Mouse (Mus musculus): ENCODE results near the gene Copg2.
"Not testable (repeated sequence)": the region's sequence is repeated elsewhere in the genome, so short reads cannot be mapped to it uniquely, and the experiment has no call there.

Gene Copg2

DNA sequence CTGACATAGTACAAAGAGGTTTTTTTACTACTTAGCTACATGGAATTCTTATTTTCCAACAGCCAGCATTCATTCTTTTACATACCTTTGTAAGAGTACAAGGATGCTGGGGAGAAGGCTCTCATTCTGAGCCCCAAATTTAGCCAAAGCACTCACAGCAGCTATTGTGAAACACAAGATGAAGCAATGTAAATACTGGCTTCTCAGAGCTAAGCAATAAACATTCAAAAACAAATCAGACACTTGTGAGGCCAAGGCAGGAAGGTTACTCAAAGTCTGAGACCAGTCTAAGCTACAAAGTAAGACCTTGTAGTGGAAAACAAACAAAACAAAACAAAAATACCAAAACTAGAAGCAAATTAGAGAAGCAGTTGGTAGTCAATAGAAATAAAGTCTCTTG, 83.0 kb downstream of the Copg2 start:
- DNase-seq (ENCODE audit: low spot score) = no peak

DNA sequence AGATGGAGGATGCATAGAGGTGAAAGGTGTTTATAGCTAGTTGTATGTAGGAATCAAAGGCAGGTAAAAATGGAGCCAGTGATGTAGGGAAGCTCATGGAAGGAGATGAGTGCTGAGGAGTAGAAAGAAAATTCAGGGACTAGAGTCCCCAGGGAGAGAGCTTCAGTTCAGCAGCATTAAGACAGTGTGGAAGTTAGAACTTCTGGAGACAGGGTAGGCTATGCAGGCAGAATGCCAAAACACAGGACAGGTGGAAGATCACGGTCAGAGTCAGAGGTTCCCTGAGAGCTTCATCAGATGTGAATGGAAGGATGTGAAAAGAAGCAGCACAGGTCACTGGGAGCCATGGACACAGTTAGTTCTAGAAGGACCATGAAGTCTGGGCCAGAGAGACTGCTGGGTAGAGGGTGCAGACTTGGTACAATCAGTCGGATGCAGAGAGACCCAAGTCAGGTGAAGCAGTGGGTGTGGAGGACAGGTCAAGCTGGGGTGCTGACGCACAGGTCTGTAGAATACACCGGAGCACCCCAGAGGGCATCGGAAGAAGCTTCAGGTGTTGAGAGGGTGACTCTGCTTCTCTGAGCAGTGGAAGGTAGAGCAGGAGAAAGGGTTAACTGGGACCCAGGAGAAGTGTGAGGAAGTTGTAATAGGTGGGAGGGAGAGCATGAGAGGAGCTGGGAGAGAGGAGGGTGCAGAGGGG, 91.4 kb downstream of the Copg2 start:
- no peak for DNase-seq (ENCODE audit: low spot score)

DNA sequence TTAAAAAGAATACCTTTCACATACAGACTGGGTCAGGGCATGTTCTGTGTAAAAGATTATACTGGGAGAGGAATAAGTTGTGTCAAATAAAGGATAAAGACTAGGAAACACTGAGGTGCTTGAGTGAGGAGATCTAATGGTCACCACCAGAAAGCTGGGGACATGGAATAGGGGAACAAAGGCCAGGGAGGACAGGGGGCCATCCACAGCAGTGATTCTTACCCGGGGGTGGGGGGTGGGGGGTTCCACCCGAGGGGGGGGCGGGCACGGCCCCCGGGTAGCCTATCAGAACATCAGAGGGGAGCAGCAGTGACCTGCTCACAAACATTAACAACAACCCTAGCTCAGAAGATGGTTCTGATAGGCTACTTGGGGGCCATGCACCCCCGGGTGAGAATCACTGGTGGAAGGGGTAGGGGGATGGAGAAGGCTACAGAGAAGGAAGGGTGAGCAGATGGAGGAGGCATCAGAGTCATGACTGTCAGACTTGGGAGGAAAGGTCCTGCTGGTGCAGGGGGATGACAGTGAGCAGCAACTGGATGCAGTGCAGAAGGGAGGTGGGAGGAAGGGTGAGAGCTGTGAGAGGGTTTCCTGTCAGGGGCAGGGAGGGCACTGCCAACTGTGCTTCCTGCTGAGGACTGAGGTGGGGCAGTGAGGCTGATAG, 92.1 kb downstream of the Copg2 start:
- DNase-seq (ENCODE audit: low spot score) = peak; percentile 55

DNA sequence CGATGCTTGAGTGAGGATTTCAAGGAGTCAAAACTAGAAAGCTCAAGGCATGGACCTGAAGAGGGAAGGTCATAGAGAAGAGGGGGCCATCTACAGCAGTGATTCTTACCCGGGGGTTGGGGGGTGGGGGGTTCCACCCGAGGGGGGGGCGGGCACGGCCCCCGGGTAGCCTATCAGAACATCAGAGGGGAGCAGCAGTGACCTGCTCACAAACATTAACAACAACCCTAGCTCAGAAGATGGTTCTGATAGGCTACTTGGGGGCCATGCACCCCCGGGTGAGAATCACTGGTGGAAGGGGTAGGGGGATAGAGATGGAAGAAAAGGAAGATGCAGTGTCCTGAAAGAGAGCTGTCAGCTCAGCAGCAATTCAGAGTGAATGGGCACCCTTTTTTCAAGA, 93.7 kb downstream of the Copg2 start:
- not testable (repeated sequence) for DNase-seq (ENCODE audit: low spot score)

DNA sequence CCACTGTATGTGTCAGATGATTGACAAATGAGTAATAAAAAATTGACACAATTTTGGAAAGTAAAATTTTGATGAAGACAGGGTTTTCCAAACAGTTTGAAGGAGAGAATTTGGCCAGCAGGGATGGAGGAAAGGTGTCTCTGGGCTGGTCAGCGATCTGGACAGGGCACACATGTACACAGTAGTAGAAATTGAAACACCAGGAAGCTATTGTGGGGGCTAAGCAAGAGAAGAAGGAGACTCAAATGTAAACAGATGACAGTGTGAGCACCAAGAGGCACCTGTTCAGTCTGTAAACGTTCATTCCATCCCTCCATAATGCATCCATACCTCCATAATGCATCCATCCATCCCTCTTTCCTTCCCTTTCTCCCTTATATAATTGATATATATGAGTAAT, 145.4 kb downstream of the Copg2 start:
- no peak for DNase-seq (ENCODE audit: low spot score)

DNA sequence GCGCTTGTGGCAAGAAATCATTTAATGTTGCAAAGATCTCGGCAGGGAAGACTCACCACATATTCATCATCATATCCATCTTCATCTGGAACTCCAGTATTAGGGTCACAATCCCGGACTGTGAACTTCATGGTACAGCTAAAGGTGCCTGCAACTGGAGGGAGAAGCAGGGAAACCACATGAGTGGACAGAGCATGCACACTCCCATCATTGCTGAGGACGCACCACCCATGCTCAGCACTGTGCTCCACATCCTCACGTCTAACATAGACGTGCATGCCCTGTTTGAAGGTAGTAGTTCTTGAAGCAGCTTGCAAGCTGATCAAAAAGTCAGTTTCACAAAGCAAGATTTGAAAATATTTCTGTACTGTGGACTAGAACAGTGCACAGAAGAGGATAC, 146.1 kb downstream of the Copg2 start:
- DNase-seq (ENCODE audit: low spot score) = no peak

DNA sequence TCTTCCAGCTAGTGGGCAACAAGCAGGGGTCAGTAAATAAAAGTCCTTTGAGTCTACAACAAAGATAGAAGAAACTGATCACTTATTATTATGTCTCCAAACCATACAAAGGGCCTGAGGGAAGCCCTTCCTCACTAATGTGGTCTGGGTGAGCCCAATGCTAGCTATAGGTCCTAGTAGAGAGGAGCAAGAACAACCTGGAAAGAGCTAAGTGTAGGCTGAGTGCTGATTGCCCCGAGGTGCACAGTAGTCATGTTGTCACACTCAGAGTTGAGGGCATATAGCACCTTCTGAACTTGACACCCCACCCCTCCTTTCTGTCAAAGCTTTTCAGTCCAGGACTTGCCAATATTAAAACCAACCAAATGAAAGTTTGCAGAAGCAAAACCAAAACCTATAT, 146.7 kb downstream of the Copg2 start:
- DNase-seq (ENCODE audit: low spot score) = no peak

DNA sequence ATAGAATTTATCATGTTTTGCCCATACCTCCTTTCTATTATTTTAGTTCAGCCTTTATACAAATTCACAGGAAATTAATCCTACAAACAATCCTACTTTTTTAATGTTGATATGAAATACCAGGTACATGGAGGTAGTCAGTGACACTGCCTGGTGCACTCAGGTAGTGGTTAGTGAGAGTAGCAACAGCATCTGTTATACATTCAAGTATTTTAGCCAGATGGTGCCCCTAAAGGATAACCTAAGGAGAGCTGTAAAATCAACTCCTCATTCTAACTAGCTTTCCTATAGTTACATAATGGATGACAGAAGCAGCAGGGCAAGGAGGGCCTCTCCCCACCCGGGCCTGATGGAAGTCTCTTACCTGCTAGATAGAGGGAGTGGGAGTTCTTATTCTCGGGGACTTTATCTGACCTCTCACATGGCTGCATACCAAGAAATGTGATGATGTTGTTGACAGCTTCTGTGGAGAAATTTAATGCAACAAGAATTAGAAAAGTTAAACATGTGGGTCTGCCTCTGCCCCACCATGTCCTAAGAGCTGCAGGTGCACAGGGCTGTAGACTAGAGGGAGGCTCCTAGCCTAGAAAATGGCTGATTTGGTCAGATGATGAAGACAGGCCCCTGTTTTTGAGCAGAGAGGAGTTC, 147.4 kb downstream of the Copg2 start:
- DNase-seq (ENCODE audit: low spot score) = no peak

DNA sequence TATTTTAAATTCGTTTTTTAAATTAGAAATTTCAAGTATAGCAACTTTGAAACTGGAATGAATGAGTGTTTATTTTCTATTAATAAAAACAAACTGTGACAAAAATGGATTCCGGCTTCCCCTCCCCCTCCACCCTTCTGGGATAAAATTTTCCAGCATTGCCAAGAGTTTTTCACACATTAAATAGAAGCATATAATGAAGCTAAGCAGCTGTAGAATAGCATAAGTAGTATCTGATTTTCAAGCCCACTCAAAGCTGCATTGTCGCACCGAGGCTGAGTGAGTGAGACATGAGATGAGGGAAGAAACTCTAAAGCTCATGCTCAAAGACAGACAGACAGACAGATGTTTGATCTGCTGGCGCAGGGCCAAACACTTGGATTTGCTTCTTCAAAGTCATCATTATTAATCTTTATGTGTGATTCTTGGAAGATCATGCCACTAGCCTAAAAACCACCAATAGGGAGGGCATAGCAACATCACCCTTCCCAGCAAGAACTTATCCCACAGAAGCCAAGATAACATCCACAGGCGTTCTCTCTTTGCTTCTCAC, 148.2 kb downstream of the Copg2 start:
- DNase-seq (ENCODE audit: low spot score) = no peak

DNA sequence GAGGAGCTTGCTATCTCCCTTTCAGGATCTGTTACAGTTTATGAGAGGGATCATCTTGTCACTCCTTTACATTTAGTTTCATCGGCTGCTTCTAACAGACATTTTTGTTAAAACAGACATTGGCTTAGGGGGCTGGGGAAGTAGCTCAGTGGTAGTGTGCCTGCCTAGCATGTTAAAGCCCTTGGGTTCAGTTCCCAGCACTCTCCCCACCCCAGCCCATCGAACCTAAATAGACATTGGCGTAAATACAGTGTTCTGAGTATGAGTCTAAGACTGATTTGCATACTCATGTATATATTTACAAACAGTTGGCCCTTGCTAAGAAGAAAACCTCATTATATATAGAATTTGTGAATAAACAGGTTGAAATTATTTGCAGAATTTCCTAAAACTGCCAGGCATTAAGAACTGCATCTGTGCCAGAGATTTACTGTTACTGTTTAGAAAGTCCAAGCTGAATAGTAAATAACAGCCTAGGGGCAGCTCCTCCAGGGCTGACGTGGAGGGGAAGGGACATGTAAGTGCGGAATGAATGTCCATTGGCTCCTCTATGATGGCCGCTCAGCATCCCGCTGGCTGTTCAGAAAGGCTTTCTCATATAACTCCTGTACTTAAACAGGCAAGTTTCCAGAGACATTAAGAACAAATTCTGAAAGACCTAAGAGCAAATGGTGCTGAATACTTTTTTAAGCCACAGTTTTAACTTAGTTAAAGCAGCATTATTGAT, 148.8 kb downstream of the Copg2 start:
- DNase-seq (ENCODE audit: low spot score) = no peak

DNA sequence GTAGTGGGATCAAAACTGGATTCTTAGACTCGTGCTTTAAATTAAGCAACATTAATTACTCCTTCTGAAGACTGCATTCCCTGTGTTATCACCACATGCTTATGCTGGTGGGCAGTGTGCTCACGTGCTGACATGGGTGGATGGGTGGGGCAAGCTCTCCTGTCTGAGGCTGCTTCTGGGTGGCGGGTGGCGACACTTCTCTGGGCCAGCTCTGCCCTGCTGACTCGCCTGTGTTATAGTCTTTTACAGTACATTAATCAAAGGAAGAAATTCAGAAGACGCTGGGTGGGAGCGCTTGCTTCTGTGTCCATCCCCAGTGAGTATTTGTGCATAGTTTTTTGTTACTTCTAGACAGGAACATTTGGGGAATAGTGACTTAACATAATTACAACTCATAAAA, 151.0 kb downstream of the Copg2 start:
- no peak for DNase-seq (ENCODE audit: low spot score)

DNA sequence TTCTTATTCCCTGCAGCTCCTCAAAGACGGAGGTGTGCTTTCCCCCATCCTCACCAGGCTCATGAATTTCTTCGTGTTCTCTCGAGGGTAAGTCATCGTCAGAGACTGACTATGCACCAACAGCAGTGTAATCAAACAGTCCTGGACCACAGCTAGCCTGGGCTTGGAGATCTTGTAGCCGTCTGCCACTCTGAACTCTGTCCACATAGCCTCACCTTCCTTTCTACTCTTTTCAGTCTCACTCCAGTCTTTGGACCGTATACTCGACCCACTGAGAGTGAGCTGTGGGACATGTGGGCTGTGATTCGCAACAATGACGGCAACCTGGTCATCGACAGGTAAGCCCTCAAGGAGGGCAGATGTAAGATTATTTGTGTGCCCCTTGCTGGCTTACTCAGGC, 151.7 kb downstream of the Copg2 start:
- DNase-seq (ENCODE audit: low spot score) = no peak

DNA sequence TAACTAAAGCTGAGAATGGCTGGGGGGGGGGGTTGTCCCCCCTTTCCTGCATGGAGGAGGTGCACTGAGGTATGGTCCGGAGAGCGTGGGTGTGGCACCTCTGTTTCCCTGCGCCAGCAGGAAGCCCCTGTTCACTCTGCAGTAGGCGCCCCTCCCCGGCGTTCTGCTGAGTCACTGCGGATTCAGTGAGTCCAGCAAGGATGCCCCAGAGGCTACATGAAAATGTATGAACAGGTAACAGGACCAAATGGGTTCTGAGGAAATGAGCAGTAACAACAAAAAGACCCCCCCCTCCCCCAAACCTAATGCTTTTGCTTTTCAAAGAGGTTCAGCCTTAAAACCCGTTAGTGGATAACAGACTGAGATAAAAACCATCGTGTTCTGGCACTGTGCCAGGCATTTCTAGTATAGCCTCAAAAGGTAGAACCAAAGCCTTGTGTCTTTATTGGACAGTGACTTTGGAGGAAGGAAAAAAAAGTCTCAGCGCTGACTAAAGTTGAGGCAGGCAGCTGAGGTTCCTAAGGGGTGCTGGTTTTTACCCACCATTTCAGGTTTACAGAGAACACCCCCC, 157.3 kb downstream of the Copg2 start:
- DNase-seq (ENCODE audit: low spot score) = peak; percentile 29

DNA sequence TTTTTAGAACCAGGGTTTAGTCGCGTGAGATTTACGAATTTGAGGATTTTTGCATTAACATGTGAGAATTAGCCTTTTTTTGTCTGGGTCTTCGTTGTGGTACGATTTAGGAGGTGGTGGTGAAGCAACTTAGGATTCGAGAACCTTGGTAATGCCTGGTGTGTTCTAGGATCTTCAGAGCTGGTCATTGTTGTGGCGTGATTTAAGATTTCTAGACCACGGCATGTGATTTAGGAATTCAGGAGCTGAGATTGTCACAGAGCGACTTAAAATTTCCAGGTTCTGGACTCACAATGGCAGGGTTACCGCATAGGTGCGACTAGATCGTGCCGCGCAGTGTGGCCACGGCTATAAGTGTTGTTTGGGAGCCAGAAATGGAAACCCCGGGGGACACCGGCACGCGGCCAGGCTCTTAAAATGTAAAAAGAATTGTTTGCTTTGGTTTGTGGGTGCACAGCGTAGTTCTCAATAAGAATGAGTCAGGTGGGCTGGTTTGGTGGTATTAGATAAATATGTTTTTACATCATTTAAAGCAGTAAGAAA, 158.1 kb downstream of the Copg2 start:
- no peak for DNase-seq (ENCODE audit: low spot score)

DNA sequence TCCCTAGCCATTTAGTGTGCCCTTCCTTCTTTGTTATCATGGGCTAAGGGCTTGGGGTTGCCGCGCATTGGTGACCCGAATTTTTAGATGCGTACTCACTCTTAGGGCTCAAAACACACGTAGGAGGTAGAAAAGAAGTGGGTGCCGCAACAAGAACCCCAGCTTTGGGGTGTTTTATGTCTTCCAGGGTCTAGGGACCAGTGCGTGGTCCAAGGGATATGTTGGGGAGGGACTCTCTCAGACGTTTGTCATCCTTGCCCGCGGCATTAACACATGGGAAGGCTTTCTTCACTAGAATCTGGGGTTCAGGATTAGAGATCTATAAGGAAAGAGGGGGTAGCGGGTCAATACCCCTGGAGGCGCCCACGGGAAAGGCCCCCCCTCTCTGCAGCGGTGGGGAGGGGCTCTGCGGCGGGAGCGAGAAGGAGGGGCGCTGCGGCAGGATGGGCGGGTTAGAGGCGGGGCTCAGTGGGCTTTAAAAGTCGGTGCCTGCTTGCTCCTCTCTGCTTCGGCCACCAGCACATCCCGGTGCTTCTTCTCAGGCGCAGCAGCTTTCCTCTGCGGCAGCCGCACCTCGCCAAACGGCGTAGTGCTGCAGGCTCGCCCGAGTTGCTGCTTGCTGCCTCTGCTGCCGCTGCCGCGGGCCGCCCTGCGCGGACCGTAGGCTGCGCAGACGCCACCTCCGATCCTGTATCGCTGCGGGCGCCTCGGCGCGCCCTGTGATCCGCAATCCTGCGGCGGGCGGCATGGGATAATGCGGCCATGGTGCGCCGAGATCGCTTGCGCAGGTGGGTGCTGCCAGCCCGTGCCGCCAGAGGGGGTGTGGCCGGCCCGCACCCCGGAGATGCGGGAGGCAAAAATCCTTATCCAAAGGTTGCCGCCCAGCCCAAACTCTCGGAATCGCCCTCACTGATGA, 158.8 kb downstream of the Copg2 start:
- peak; percentile 51 for DNase-seq (ENCODE audit: low spot score)

DNA sequence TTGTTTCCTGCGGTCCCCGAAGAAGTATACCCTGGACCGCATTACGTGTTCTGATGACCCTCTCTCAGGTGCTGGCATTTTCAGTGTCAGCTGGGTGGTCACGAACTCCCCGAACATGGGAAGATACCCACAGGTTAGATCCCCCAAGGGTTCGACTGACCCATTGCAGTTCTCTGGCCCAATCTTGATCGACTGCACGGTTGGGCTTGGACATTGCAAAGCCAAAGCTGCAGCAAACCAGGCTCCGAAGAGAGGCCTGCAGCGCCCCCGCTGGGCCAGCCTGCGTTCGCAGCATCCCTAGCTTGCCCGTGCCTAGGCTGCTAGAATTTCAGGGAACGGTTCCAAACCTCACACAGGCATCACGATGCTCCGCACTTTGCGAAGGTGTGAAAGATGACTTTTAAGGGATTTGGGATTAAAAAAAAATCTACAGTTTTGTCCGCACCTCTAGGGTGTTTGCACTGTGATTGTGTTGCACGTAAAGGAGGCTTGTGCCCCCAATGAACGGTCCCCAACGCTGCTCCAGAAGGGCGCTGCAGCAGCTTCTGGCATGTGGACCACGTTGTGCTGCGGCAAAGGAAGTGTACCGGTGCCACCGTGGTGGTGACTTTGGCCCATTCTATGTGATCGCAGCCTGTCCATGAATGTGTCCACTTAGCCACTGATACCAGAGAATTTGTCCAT, 159.6 kb downstream of the Copg2 start:
- DNase-seq (ENCODE audit: low spot score) = peak; percentile 63

DNA sequence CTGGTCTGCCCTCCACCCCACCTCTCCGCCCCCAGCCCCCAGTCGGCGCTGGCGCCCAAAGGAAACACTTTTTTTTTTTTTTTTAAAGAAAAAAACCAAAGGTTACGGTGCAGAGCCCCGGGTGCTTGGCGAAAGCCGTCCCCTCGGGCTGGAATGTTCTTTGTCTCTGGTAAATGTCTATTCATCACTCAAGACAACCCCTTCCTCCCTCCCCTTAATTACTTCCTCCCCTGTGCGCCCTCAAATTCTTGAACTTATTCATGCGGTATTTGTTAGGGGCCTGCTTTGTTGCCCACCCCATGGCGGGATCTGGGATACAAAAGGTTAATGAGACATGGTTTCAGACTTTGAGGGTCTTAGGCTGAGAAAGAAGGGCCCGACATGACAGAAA, 160.2 kb downstream of the Copg2 start:
- DNase-seq (ENCODE audit: low spot score) = no peak

DNA sequence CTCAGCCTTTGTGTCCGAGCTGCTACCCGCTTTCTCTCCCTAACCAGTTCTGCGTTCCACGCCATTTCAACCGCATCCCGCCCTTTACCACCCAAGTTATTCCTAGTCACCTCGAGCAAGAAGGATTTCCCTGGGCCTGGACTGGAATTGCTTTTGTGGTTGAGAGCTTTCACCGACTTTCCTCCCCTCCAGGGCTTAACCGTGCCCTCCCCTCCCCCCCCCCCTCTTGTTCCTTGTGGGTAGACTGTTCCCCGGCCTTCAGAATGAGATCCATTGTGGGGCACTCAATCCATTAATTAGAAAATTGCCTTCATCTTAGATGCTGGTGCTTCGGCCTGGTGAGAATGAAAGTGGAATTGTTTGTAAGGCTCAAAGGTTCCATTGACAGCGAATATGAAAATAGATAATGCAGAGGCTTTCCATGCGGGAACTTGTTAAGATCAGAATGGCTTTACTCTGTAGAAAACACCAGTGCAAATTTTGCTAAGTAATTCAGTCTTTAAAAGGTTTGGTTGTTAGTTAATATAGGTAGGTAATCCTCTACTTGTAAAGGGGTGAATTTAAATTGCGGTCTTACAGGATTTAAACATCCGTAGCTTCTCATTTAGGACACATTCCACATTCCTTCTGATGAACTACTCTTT, 160.7 kb downstream of the Copg2 start:
- DNase-seq (ENCODE audit: low spot score) = peak; percentile 24

DNA sequence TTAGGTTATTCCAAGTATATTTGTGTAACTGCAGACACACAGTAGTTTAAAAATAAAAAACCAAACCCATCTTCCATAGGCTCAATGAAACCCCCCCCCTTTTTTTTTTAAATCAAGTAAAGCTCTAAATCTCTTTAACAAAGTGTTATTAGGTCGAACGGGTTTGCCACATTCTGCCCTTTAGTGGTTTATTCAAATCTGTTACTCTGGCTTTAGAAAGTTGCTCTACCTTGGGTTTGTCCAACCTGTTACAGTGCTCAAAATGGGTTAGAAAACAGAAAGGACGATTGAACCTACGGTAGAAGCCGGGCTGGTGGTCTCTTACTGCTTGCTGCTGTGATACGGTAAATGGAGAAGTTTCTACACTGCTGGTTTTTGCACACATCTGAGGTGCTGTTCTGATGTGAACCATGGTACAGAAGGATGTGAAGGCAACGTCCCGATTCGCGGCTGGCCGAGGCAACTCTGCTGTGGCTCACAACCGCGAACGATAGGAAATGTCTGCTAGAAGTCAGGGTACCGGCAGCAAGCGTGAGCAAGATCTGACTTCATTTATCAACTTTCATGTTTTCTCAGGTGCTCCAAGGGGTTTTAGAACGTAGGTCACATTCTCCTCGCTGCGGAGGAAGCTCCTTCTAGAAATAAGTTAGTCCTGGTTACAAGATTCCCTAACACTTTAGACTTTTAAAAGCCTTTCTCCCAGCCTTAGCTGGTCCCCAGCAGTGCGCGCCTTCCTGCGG, 161.4 kb downstream of the Copg2 start:
- DNase-seq (ENCODE audit: low spot score) = no peak

Measured in testis, postnatal 14 days (tissue).